Mouse (Mus musculus) embryonic facial prominence, embryonic 15.5 days (tissue): ENCODE measurements around the gene Thrb. TPM values are rescaled to one million over a fixed set of nuclear protein-coding genes. Genes with fewer than 3 reads are reported as not detected.

Source experiments
- ATAC-seq: fragments of 200-750 bp; cut with Nextera tagmentation; 2 replicates; pipeline ENCODE4 v1.8.0; 2017; ENCODE audit warnings: low read depth, moderate TSS enrichment; ENCODE audit not compliant: insufficient number of reproducible peaks, low FRiP score, low TSS enrichment
- H3K27ac ChIP-seq: fragments of 300-500 bp; sonication (generic); replicated peaks from 2 replicates; pipeline ENCODE4 v1.5.1; 2015; ENCODE audit warnings: mild to moderate bottlenecking, inconsistent platforms
- H3K27me3 ChIP-seq: fragments of 300-500 bp; sonication (generic); 2 replicates; pipeline ENCODE4 v1.6.1; 2015; ENCODE audit warnings: inconsistent platforms
- H3K36me3 ChIP-seq: fragments of 300-500 bp; sonication (generic); 2 replicates; pipeline ENCODE4 v1.6.1; 2015; ENCODE audit warnings: mild to moderate bottlenecking, inconsistent platforms
- H3K4me1 ChIP-seq: fragments of 300-500 bp; sonication (generic); 2 replicates; pipeline ENCODE4 v1.6.1; 2015; ENCODE audit warnings: inconsistent platforms
- H3K4me2 ChIP-seq: fragments of 300-500 bp; sonication (generic); replicated peaks from 2 replicates; pipeline ENCODE4 v1.6.1; 2015; ENCODE audit warnings: mild to moderate bottlenecking, inconsistent platforms
- H3K4me3 ChIP-seq: fragments of 300-500 bp; sonication (generic); replicated peaks from 2 replicates; pipeline ENCODE4 v1.5.1; 2015; ENCODE audit warnings: mild to moderate bottlenecking, inconsistent platforms
- H3K9ac ChIP-seq: fragments of 300-500 bp; sonication (generic); 2 replicates; pipeline ENCODE4 v1.6.1; 2015; ENCODE audit warnings: inconsistent platforms
- H3K9me3 ChIP-seq: fragments of 300-500 bp; sonication (generic); replicated peaks from 2 replicates; pipeline ENCODE4 v1.6.1; 2016; ENCODE audit warnings: inconsistent platforms
- WGBS: fragments of 180-500 bp; shearing (Covaris S2); methylation state at CpG from one replicate; pipeline ENCODE4 v1.1.7; 2015; 5-methylcytosine and 5-hydroxymethylcytosine counted together
- polyA plus RNA-seq: library from polyadenylated mRNA; unstranded; fragments of >200 nt; fragmentation: Nextera tagmentation; extraction: Ambion mirVana; gene quantifications from 2 replicates; pipeline ENCODE4 v1.2.1, GENCODE M21; 2015

Thrb gene
- polyA plus RNA-seq, 1 experiment from 2014 or later, result 4.4 TPM

DNA sequence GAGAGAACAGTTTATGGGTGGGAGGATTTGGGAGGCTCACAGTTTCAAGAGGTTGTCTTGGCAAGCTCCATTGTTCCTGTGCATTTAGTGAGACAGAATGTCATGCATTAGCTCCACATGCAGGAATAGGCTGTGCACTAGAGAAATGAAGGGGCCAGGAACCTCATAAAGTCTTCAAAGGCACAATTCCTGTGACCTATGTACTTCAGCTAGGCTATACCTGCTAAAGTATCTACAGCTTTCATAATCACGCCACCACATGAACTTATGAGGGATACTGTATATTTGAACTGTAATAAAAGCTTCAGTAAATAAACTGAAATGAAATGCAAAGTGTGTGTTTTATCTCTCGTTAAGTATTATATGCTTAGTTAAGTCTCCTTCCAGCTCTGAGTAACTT, 59.4 kb downstream of the Thrb start:
- 68% methylated on average over 2 of the region's 2 CpGs for WGBS
- Histone ChIP-seq H3K4me1 (no peaks in the 10 kb centered on the region), H3K27ac (no peak overlapping the region), H3K4me3 (no peak overlapping the region), H3K9me3 (no peaks in the 10 kb centered on the region), H3K36me3 (no peaks in the 10 kb centered on the region), H3K27me3 (no peaks in the 10 kb centered on the region), H3K4me2 (no peak overlapping the region), H3K9ac (no peak overlapping the region)
- no peak for ATAC-seq

DNA sequence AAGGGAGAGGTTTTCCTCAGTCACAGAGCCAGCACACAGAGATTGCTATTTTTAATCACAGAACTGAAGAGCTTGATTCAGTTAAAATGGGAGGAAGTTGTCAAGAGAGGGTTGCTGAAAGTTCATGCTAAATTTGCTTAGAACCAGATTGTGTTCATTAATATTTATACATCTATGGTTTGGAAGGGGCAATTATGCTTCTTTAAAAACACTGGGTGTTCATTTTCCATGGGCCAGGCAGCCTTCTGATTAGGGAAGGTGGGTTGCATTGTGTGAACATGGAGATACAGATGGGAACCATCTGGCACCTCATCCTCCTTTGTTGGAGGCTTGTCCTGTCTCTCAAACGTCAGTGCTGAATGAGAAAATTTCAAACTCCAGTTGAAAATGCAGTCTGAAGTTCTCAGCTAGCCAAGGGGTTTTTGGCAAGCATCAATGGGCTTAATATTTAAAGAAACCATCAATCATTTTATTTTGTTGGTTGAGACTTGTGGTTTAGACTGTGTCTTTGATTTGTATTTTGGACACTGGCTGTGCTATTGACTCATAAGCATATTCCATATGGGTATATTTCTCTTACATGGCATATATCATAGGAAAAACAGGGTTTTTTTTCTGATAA, 62.9 kb downstream of the Thrb start:
- no peak overlapping the region for H3K4me2 ChIP-seq
- WGBS, result 9% methylated on average over 1 of the region's 1 CpGs
- H3K27me3 ChIP-seq, result no peaks in the 10 kb centered on the region
- no peaks in the 10 kb centered on the region for H3K36me3 ChIP-seq
- no peaks in the 10 kb centered on the region for H3K4me1 ChIP-seq
- H3K27ac ChIP-seq, result no peak overlapping the region
- H3K9ac ChIP-seq, result no peak overlapping the region
- ATAC-seq, result no peak
- H3K9me3 ChIP-seq, result no peaks in the 10 kb centered on the region
- H3K4me3 ChIP-seq, result no peak overlapping the region

DNA sequence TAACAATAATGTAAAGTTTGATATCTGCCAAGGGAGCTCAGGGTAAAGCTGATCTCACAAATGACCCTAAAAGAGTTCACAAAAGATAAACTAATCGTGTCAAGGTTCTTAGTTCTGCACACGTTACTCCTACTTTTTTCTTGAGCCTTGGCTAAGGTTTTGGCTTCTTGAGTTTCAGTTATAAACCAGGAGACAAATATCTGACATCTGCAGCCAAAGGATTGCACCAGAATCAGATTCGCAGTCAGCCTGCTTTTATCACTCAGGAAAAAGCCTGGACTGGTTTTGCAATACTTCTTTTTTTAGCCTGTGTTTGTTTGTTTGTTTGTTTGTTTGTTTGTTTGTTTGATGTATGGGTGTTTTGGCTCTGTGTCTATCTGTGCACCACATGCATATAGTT, 64.5 kb downstream of the Thrb start:
- H3K9ac ChIP-seq, result no peak overlapping the region
- no peak overlapping the region for H3K27ac ChIP-seq
- no peak overlapping the region for H3K4me3 ChIP-seq
- WGBS, result 69% methylated on average over 3 of the region's 3 CpGs
- no peak for ATAC-seq
- H3K4me2 ChIP-seq, result no peak overlapping the region
- H3K27me3 ChIP-seq, result no peaks in the 10 kb centered on the region
- no peaks in the 10 kb centered on the region for H3K36me3 ChIP-seq
- no peaks in the 10 kb centered on the region for H3K9me3 ChIP-seq
- no peaks in the 10 kb centered on the region for H3K4me1 ChIP-seq

DNA sequence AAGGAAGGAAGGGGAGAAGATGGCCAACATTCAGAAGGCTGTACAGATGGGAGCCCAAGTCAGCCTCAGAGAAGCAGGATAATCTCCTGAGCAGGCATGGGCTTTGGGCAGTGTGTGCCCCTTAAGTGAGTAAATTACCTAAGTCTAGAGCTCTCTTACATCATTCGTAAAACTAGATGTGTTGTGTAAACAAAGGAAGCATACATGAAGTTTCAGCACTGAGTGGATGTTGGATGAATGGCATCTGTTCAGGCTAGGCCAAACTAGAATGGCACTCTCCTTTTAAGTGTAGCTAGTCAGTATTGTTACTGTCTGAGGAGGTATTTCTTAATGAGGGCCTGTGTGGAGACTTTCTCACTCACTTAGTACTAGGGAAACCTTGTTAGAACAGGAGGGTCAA, 66.8 kb downstream of the Thrb start:
- no peaks in the 10 kb centered on the region for H3K4me1 ChIP-seq
- no peak overlapping the region for H3K9ac ChIP-seq
- H3K36me3 ChIP-seq, result no peaks in the 10 kb centered on the region
- no peak overlapping the region for H3K4me3 ChIP-seq
- no peaks in the 10 kb centered on the region for H3K27me3 ChIP-seq
- no peaks in the 10 kb centered on the region for H3K9me3 ChIP-seq
- H3K27ac ChIP-seq, result no peak overlapping the region
- no peak for ATAC-seq
- WGBS, result 57% methylated on average over 1 of the region's 1 CpGs
- H3K4me2 ChIP-seq, result no peak overlapping the region

DNA sequence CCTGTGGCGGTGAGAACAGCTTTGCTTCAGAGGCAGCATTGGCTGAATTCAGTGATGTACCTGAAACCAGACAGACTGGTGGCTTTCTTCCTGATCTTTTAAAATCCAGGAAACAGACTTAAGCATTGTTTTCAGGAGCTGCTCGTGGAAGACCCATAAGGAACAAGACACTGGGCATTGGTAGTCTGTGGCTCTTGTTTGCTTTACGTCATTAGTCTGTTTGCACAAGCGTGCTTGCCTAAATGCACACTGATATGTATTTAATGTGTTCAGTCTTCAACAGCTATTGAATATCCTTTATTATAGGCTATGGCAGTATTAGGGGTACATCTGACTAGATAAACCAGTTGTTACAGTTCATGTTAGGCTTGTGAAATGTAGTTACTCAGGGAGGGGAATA, 67.8 kb downstream of the Thrb start:
- no peaks in the 10 kb centered on the region for H3K4me1 ChIP-seq
- H3K27me3 ChIP-seq, result no peaks in the 10 kb centered on the region
- H3K4me3 ChIP-seq, result no peak overlapping the region
- no peaks in the 10 kb centered on the region for H3K36me3 ChIP-seq
- no peak overlapping the region for H3K4me2 ChIP-seq
- WGBS, result 78% methylated on average over 4 of the region's 4 CpGs
- no peaks in the 10 kb centered on the region for H3K9me3 ChIP-seq
- ATAC-seq, result no peak
- no peak overlapping the region for H3K9ac ChIP-seq
- H3K27ac ChIP-seq, result no peak overlapping the region

DNA sequence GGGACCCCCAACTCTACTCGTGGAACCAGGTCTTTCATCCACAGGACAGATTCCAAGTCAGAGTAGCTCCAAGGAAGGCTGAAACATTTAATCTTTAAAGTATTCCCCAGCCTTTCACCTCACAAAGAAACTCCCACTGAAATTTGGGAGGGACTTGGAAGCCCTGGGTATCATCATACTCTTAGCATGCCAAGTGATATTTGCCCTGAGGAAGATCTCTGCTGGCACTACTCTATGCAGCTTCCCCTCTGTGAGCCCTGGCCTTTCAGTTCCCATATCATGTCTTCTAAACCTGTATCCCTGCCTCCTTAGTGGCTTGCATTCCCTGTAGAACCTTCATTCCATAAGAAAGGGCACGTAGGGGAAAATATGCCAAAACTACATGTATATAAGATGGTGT, 68.8 kb downstream of the Thrb start:
- no peak overlapping the region for H3K27ac ChIP-seq
- H3K9me3 ChIP-seq, result no peaks in the 10 kb centered on the region
- H3K4me1 ChIP-seq, result no peaks in the 10 kb centered on the region
- H3K27me3 ChIP-seq, result no peaks in the 10 kb centered on the region
- H3K4me3 ChIP-seq, result no peak overlapping the region
- 46% methylated on average over 2 of the region's 2 CpGs for WGBS
- ATAC-seq, result no peak
- no peak overlapping the region for H3K9ac ChIP-seq
- H3K4me2 ChIP-seq, result no peak overlapping the region
- no peaks in the 10 kb centered on the region for H3K36me3 ChIP-seq

DNA sequence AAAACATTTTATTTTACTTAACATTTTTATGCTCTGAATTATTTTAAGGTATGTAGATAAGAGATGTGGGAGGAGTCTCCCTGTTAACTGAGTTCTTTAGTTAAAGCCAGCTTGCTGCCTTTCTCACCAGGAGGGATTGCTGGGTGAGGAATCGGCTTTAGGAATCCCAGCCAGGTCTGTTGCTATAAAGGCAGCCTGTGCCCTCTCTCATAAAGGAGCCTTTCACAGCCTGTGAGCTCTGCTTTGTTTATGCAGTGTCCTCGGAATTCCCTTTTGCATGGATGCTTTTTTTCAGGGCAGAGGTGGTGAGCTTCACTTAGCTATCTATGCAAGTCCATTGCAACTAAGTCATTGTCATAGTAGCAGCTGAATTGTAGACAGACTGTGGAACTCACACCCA, 71.0 kb downstream of the Thrb start:
- Histone ChIP-seq H3K4me1 (no peaks in the 10 kb centered on the region), H3K9ac (no peak overlapping the region), H3K27me3 (no peaks in the 10 kb centered on the region), H3K9me3 (no peaks in the 10 kb centered on the region), H3K4me3 (no peak overlapping the region), H3K36me3 (no peaks in the 10 kb centered on the region), H3K27ac (no peak overlapping the region), H3K4me2 (no peak overlapping the region)
- no peak for ATAC-seq
- 20% methylated on average over 2 of the region's 2 CpGs for WGBS

DNA sequence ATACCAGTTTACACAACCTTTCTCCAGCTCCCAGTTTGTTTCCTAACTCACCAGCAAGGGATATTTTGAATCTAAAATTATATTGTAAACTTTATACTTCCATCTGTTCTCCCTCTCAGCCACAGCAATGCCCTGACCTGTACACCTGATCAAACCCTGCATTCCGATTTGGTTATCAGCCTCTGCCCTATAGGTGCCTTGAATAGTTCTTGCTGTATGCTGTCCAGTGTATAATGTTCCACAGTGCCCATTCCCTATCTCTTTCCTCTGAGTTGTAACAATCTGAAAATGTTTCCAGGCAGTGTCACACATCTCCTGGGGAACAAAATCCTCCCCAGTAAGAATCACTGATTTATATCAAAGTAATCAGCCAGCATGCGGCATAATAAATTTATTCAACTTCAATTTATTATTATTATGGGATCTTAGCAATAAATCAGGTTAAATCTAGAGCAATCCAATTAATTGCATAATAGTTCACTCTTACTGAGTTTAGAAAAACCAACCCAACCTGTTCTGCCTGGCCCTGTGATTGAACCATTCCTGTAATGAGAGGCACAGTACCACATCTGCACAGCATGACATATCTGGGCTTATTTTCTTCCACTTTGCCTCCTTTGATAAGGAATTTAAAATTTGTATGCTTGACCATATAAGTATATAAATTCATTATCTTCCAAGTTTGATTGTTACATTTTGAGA, 73.2 kb downstream of the Thrb start:
- no peak for ATAC-seq

DNA sequence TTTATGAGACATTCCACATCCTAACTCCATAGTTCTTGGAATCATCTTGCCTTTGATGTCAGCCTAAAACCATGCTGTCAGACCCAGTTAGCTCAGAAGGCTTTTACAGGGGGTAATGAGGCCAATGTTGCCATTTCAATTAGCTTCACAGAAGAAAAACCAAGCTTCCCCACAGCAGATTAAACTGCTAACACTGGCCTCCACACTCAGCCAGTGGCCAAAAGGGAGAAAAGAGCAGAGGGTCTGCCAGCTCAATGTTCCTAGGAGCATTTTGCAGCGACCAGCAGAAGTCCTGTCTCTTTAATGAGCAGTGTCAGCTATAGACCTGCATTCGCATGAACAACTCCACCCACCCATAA, 73.7 kb downstream of the Thrb start:
- no peak overlapping the region for H3K27ac ChIP-seq
- no peak overlapping the region for H3K4me3 ChIP-seq
- H3K9ac ChIP-seq, result no peak overlapping the region
- H3K4me1 ChIP-seq, result no peaks in the 10 kb centered on the region
- H3K27me3 ChIP-seq, result no peaks in the 10 kb centered on the region
- no peak overlapping the region for H3K4me2 ChIP-seq
- no peaks in the 10 kb centered on the region for H3K36me3 ChIP-seq
- 64% methylated on average over 2 of the region's 2 CpGs for WGBS
- ATAC-seq, result no peak
- H3K9me3 ChIP-seq, result no peaks in the 10 kb centered on the region

More for the DNA sequence above, 73.2 kb downstream of the Thrb start:
- H3K9ac ChIP-seq, result no peak overlapping the region
- no peaks in the 10 kb centered on the region for H3K9me3 ChIP-seq
- H3K27ac ChIP-seq, result no peak overlapping the region
- H3K4me3 ChIP-seq, result no peak overlapping the region
- H3K4me1 ChIP-seq, result no peaks in the 10 kb centered on the region
- 68% methylated on average over 2 of the region's 2 CpGs for WGBS
- H3K27me3 ChIP-seq, result no peaks in the 10 kb centered on the region
- H3K36me3 ChIP-seq, result no peaks in the 10 kb centered on the region
- no peak overlapping the region for H3K4me2 ChIP-seq

DNA sequence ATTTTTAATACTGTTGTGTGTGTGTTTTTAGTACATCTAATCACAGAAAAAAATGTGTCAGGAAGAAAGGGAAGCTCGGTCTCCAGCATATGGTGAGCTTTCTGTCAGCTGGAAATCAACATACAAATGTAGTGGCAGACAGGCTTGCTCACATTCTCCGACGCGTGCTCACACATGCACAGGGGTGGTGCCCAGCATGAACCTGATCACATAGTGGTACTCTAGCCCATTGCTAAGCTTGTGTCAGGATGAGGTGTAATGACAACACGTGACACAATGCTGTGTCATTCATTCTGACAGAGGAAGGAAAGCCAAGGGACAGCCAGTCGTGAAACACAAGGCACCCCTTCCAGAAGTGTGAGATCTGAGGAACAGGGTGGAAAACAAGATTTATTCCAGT, 75.4 kb downstream of the Thrb start:
- no peaks in the 10 kb centered on the region for H3K27me3 ChIP-seq

DNA sequence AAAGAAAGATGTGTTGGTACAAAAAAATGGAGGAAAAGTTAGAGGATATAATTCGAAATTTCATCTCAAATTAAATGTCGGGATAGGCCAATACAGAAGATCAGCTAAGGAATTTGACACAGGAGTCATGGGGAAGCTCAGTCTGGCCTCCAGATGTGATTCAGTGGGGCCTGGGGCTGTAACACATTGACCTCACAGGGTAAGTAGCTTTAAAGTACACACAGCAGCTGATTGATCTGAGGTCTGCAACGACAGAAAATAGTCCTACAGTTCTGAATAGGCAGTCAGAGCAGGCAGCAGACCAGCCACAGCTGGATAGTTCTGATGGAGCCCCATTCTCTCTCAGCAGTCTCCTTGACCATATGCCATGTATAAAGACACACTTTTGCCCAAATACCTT, 80.8 kb downstream of the Thrb start:
- Histone ChIP-seq H3K27ac (no peak overlapping the region), H3K9ac (no peak overlapping the region), H3K27me3 (no peaks in the 10 kb centered on the region), H3K36me3 (no peaks in the 10 kb centered on the region), H3K4me2 (no peak overlapping the region), H3K4me1 (peaks cover 8% of the 10 kb centered on the region; the same call in 1 of the 2 replicates), H3K9me3 (no peaks in the 10 kb centered on the region), H3K4me3 (no peak overlapping the region)
- WGBS, result 16% methylated on average over 3 of the region's 3 CpGs
- ATAC-seq, result no peak

More for the DNA sequence above, 75.4 kb downstream of the Thrb start:
- no peaks in the 10 kb centered on the region for H3K9me3 ChIP-seq
- no peaks in the 10 kb centered on the region for H3K4me1 ChIP-seq
- no peak overlapping the region for H3K4me3 ChIP-seq
- H3K4me2 ChIP-seq, result no peak overlapping the region
- no peak overlapping the region for H3K9ac ChIP-seq
- ATAC-seq, result no peak
- H3K27ac ChIP-seq, result no peak overlapping the region
- 51% methylated on average over 6 of the region's 6 CpGs for WGBS
- no peaks in the 10 kb centered on the region for H3K36me3 ChIP-seq

DNA sequence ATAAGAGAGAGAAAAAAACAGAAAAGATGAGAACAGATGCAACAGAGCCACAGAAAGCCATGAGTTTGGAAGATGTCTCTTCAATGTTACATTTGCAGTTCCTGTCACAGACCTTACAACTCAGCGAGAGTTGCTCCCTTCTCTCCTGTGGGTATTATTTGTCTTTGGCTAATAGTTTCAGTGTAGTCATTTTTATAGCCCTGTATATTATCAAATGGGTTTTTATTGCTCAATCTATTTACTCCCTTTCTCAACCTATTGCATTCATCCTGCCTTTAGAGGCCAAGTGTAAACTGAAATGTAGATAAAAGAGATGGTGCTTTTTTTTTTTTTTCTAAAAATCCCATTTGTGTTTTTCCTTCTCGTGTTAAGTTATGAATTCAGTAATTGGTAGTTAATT, 82.2 kb downstream of the Thrb start:
- Histone ChIP-seq H3K36me3 (no peaks in the 10 kb centered on the region), H3K4me3 (no peak overlapping the region), H3K9ac (no peak overlapping the region), H3K9me3 (no peaks in the 10 kb centered on the region), H3K4me1 (peaks cover 8% of the 10 kb centered on the region; the same call in 1 of the 2 replicates), H3K27ac (no peak overlapping the region), H3K27me3 (no peaks in the 10 kb centered on the region), H3K4me2 (no peak overlapping the region)
- WGBS, result 55% methylated on average over 2 of the region's 2 CpGs
- ATAC-seq, result no peak
